8 mouse cellular contexts compared by ENCODE assay signal in the genomic region with DNA sequence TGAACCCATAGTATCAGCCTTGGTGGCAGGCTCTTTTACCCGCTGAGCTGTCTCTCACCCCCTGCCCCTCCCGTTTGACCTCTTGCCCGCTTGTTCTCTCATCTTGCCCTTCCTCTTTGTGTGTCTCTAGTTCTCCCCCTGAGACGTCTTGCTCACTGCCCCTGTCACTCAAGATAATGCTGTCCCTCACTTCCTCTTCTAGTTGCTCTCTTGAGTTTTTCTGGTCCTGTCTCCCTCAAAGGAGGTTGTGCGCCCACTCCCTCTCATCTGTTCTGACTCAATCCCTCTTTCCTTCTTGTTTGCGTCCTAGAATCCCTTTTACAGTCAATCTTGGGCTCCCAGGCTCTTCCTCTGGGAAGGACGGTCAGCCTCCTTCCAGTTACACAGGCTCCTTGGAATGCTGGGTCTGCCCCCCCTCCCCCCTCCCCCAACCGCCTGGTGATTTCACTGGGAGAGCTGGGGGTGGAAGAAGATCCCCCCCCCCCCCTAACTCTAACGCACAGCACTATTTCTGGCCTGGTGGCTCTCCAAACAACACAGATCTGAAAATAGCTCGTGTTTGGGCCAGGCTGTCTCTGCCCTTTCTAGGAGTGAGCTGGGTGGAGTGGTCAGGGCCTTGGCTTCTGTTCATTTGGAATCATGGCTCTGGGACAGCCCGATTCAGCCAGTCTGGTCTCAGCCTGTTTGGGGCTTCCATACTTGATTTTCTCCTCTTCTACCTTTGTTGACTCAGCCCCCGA. TPM values are rescaled to one million over a fixed set of nuclear protein-coding genes. Genes with fewer than 3 reads are reported as not detected.
DNase-seq lines count a peak whose midpoint lies in the region; ATAC-seq lines count a peak whose summit lies in the region.

No protein-coding gene starts in this region.

- no peaks in the 10 kb centered on the region for H3K36me3 ChIP-seq in heart, embryonic 14.5 days (ENCODE audit: control insufficient read depth, insufficient read depth, low read length)

- ATAC-seq in heart, embryonic 14.5 days (ENCODE audit: insufficient number of reproducible peaks, insufficient read depth, low FRiP score, low read depth), result peak; percentile 63
- no peak for ATAC-seq in activated CD4-positive, CD25-positive, alpha-beta regulatory T cell, adult 4 months

- intact Hi-C loops in left cerebral cortex, postnatal 4 days (cut with DNase I), result no loop called here

- peaks cover 51 to 69% of the 10 kb centered on the region in 2 experiments for H3K4me1 ChIP-seq in heart, embryonic 14.5 days (ENCODE audit: control insufficient read depth in 2 of 2, insufficient read depth in 2 of 2, low read length in 2 of 2)

- 13% methylated on average over 11 of the region's 12 CpGs for WGBS in heart, embryonic 14.5 days

- no peaks in the 10 kb centered on the region for H3K27me3 ChIP-seq in heart, embryonic 14.5 days (ENCODE audit: control insufficient read depth, insufficient read depth, low read length)

- no peak overlapping the region for H3K4me3 ChIP-seq in heart, embryonic 14.5 days (ENCODE audit: control insufficient read depth in 1 of 2, insufficient read depth in 1 of 2, low read depth in 1 of 2, low read length in 2 of 2)

- peak overlapping the region; percentile 1; the same call in 1 of the 2 replicates for H3K4me2 ChIP-seq in heart, embryonic 14.5 days (ENCODE audit: low read length)

- no peaks in the 10 kb centered on the region for H3K9me3 ChIP-seq in heart, embryonic 14.5 days (ENCODE audit: control insufficient read depth, low read length)

- peak overlapping the region; percentile 93 for H3K27ac ChIP-seq in heart, embryonic 14.5 days (replicated peaks in 1 of 2; ENCODE audit: control insufficient read depth in 1 of 2, insufficient read depth in 1 of 2, low read depth in 2 of 2, low read length in 2 of 2)

- H3K9ac ChIP-seq in heart, embryonic 14.5 days (ENCODE audit: low read length), result peak overlapping the region; percentile 56; the same call in 1 of the 2 replicates

- DNase-seq in kidney, adult 11 months, result peak; percentile 23
- no peak for DNase-seq in kidney, adult 8-10 months
- peak; percentile 53 to 68 for DNase-seq in cerebellum, postnatal 25 days
- peak; percentile 61 to 62 for DNase-seq in lung, adult 18-20 months
- peak; percentile 58 for DNase-seq in yolk sac, embryonic 10.5 days (ENCODE audit: low spot score)
- DNase-seq in left cerebral cortex, postnatal 4 days, result no peak

RNA-seq across cellular contexts. Expression of gene Serpine1, which starts 4.3 kb away (rescaled TPM):
- 0.93 and 1.0 TPM in 2 replicates for polyA plus RNA-seq in heart, embryonic 14.5 days (2014; fragmentation: Nextera tagmentation; extraction: Ambion mirVana)
- not detected for polyA plus RNA-seq in activated CD4-positive, CD25-positive, alpha-beta regulatory T cell, adult 4 months (2017; shearing (Covaris generic))
- under 1 TPM; 0.60 TPM for total RNA-seq in left cerebral cortex, postnatal 4 days (2021)

RNA-seq across cellular contexts. Expression of gene Ap1s1, which starts 30.4 kb away (rescaled TPM):
- 117 and 120 TPM in 2 replicates for polyA plus RNA-seq in heart, embryonic 14.5 days (2014; fragmentation: Nextera tagmentation; extraction: Ambion mirVana)
- 10 to 100 TPM; 71.3 to 90.7 TPM for polyA plus RNA-seq in activated CD4-positive, CD25-positive, alpha-beta regulatory T cell, adult 4 months (2017; shearing (Covaris generic))
- total RNA-seq in left cerebral cortex, postnatal 4 days (2021), result 100 to 1,000 TPM; 193 to 208 TPM

RNA-seq across cellular contexts. Expression of gene Trim56, which starts 39.6 kb away (rescaled TPM):
- polyA plus RNA-seq in heart, embryonic 14.5 days (2014; fragmentation: Nextera tagmentation; extraction: Ambion mirVana), result 8.1 and 8.4 TPM in 2 replicates
- polyA plus RNA-seq in activated CD4-positive, CD25-positive, alpha-beta regulatory T cell, adult 4 months (2017; shearing (Covaris generic)), result 10 to 100 TPM; 15.1 to 15.6 TPM
- 1 to 10 TPM; 4.1 to 5.6 TPM for total RNA-seq in left cerebral cortex, postnatal 4 days (2021)

RNA-seq across cellular contexts. Expression of gene Vgf, which starts 50.2 kb away (rescaled TPM):
- polyA plus RNA-seq in heart, embryonic 14.5 days (2014; fragmentation: Nextera tagmentation; extraction: Ambion mirVana), result 0.09 TPM in 1 of 2 replicates, not detected in the other
- polyA plus RNA-seq in activated CD4-positive, CD25-positive, alpha-beta regulatory T cell, adult 4 months (2017; shearing (Covaris generic)), result not detected
- total RNA-seq in left cerebral cortex, postnatal 4 days (2021), result 10 to 100 TPM; 48.5 to 78.9 TPM

Comparison
In these comparisons a context has a peak if more than half of its experiments do, and no peak if none do; other contexts are left out.
1. DNase-seq: peak in kidney, adult 11 months (single experiment), cerebellum, postnatal 25 days (2 of 2), lung, adult 18-20 months (2 of 2) and yolk sac, embryonic 10.5 days (single experiment); none in kidney, adult 8-10 months (0 of 2) and left cerebral cortex, postnatal 4 days (single experiment).